Mouse (Mus musculus) frontal cortex, postnatal 36 days (tissue): ENCODE measurements around the gene Barhl2.

Experiments
- DNase-seq, 2 experiments: peaks; one replicate each; pipeline ENCODE4 v3.0.0; 2022; ENCODE audit warnings: low spot score in 2 of 2

Barhl2 gene

GRCm38 (mm10) chr5:106455106-106455920, 2.7 kb downstream of the Barhl2 start:
- no peak for DNase-seq

- no peak for DNase-seq
These were observed 3.4 kb downstream of the Barhl2 start for GRCm38 (mm10) chr5:106454411-106455105.

GRCm38 (mm10) chr5:106453886-106454321, 4.1 kb downstream of the Barhl2 start:
- DNase-seq = no peak

GRCm38 (mm10) chr5:106453181-106453885, 4.6 kb downstream of the Barhl2 start:
- DNase-seq = no peak

- DNase-seq = no peak
These were observed 5.3 kb downstream of the Barhl2 start for GRCm38 (mm10) chr5:106452686-106453085.

GRCm38 (mm10) chr5:106451681-106452440, 6.1 kb downstream of the Barhl2 start:
- no peak for DNase-seq

- no peak for DNase-seq
These were observed 7.4 kb downstream of the Barhl2 start for GRCm38 (mm10) chr5:106450426-106451160.

- no peak for DNase-seq
These were observed 8.1 kb downstream of the Barhl2 start for GRCm38 (mm10) chr5:106449720-106450425.

GRCm38 (mm10) chr5:106448798-106449125, 9.2 kb downstream of the Barhl2 start:
- no peak for DNase-seq

- DNase-seq = no peak
These were observed 9.8 kb downstream of the Barhl2 start for GRCm38 (mm10) chr5:106447951-106448797.

GRCm38 (mm10) chr5:106447091-106447820, 10.7 kb downstream of the Barhl2 start:
- DNase-seq = no peak

- DNase-seq = no peak
These were observed 11.4 kb downstream of the Barhl2 start for GRCm38 (mm10) chr5:106446593-106446992.

GRCm38 (mm10) chr5:106445681-106446080, 12.3 kb downstream of the Barhl2 start:
- DNase-seq = no peak

- no peak for DNase-seq
These were observed 19.1 kb downstream of the Barhl2 start for GRCm38 (mm10) chr5:106438916-106439315.

GRCm38 (mm10) chr5:106426069-106426468, 31.9 kb downstream of the Barhl2 start:
- no peak for DNase-seq

- peak in 1 of 2 experiments; percentile 2 for DNase-seq
These were observed 37.1 kb downstream of the Barhl2 start for GRCm38 (mm10) chr5:106420871-106421270.

GRCm38 (mm10) chr5:106420370-106420769, 37.6 kb downstream of the Barhl2 start:
- DNase-seq = no peak

GRCm38 (mm10) chr5:106417210-106417609, 40.8 kb downstream of the Barhl2 start:
- no peak for DNase-seq

GRCm38 (mm10) chr5:106416550-106416949, 41.4 kb downstream of the Barhl2 start:
- no peak for DNase-seq
